Mouse (Mus musculus): ENCODE results near the gene Praf2. TPM values are rescaled to one million over a fixed set of nuclear protein-coding genes. Genes with fewer than 3 reads are reported as not detected.
"Not testable (repeated sequence)": the region's sequence is repeated elsewhere in the genome, so short reads cannot be mapped to it uniquely, and the experiment has no call there.

Gene Praf2
- polyA plus RNA-seq, 1 experiment from 2014 or later: 2.1 TPM

GRCm38 (mm10) chrX:7716058-7716457 lies 12.2 kb upstream of the Praf2 start:
- DNase-seq; H3K4me1 ChIP-seq (ENCODE audit: insufficient read depth); H3K4me2 ChIP-seq (ENCODE audit: low read depth, low read length); H3K36me3 ChIP-seq (replicated peaks; ENCODE audit: insufficient read depth, low read length); H3K9ac ChIP-seq (replicated peaks); H3K27me3 ChIP-seq (ENCODE audit: insufficient read depth, low read length); H3K27ac ChIP-seq (ENCODE audit: low read depth); H3K9me3 ChIP-seq (ENCODE audit: low read length); ATAC-seq; H3K4me3 ChIP-seq (ENCODE audit: low read depth, low read length): not testable (repeated sequence)
- WGBS (ENCODE audit: insufficient replicate concordance): 42% methylated on average over 1 of the region's 1 CpGs
- peak; percentile 30; the same call in 1 of the 2 replicates for TF ChIP-seq CTCF (IDR thresholded peaks at IDR 0.05; ENCODE audit: low read depth)

GRCm38 (mm10) chrX:7721514-7722281 lies 6.5 kb upstream of the Praf2 start, which contains the start of gene Gm45208:
TSS of gene Gm45208 (plus strand) at chrX:7722245.
- Histone ChIP-seq H3K27me3 (ENCODE audit: insufficient read depth, low read length) (no peaks in the 10 kb centered on the region), H3K4me2 (ENCODE audit: low read depth, low read length) (peak within 1 kb of the TSS; percentile 74), H3K27ac (ENCODE audit: low read depth) (peak within 1 kb of the TSS; percentile 95), H3K4me1 (ENCODE audit: insufficient read depth) (no peaks in the 10 kb centered on the region), H3K9ac (replicated peaks) (peak within 1 kb of the TSS; percentile 77), H3K9me3 (ENCODE audit: low read length) (no peaks in the 10 kb centered on the region), H3K4me3 (ENCODE audit: low read depth, low read length) (peak within 1 kb of the TSS; percentile 73), H3K36me3 (replicated peaks; ENCODE audit: insufficient read depth, low read length) (peaks cover 9% of the 10 kb centered on the region; the same call in 1 of the 2 replicates)
- TF ChIP-seq CTCF (IDR thresholded peaks at IDR 0.05; ENCODE audit: low read depth): no peak
- TF ChIP-seq EP300 (IDR thresholded peaks at IDR 0.05; ENCODE audit: low read depth): peak; percentile 68; the same call in 1 of the 2 replicates
- DNase-seq (peak; percentile 75), ATAC-seq (peak; percentile 95)
- WGBS (ENCODE audit: insufficient replicate concordance): 17% methylated on average over 22 of the region's 22 CpGs

GRCm38 (mm10) chrX:7722282-7722611 lies 6.0 kb upstream of the Praf2 start:
- DNase-seq: no peak
- H3K27ac ChIP-seq (ENCODE audit: low read depth): peak overlapping the region; percentile 95
- peaks cover 11% of the 10 kb centered on the region; the same call in 1 of the 2 replicates for H3K36me3 ChIP-seq (replicated peaks; ENCODE audit: insufficient read depth, low read length)
- TF ChIP-seq CTCF (IDR thresholded peaks at IDR 0.05; ENCODE audit: low read depth) (no peak), EP300 (IDR thresholded peaks at IDR 0.05; ENCODE audit: low read depth) (0 out of 2 replicates have a peak, but pooled peaks have one; percentile 13)
- H3K9me3 ChIP-seq (ENCODE audit: low read length): no peaks in the 10 kb centered on the region
- no peak for ATAC-seq
- WGBS (ENCODE audit: insufficient replicate concordance): 18% methylated on average over 11 of the region's 11 CpGs
- no peaks in the 10 kb centered on the region for H3K27me3 ChIP-seq (ENCODE audit: insufficient read depth, low read length)
- H3K9ac ChIP-seq (replicated peaks): peak overlapping the region; percentile 77
- peak overlapping the region; percentile 73 for H3K4me3 ChIP-seq (ENCODE audit: low read depth, low read length)
- peak overlapping the region; percentile 74 for H3K4me2 ChIP-seq (ENCODE audit: low read depth, low read length)
- H3K4me1 ChIP-seq (ENCODE audit: insufficient read depth): no peaks in the 10 kb centered on the region

- 19% methylated on average over 4 of the region's 4 CpGs for WGBS (ENCODE audit: insufficient replicate concordance)
- Histone ChIP-seq H3K27ac (ENCODE audit: low read depth) (peak overlapping the region; percentile 95), H3K9ac (replicated peaks) (peak overlapping the region; percentile 77)
Measured at GRCm38 (mm10) chrX:7722691-7723090, 5.5 kb upstream of the Praf2 start.

GRCm38 (mm10) chrX:7724135-7724534 lies 4.1 kb upstream of the Praf2 start:
- Histone ChIP-seq H3K27ac (ENCODE audit: low read depth) (no peak overlapping the region), H3K4me1 (ENCODE audit: insufficient read depth) (no peaks in the 10 kb centered on the region), H3K27me3 (ENCODE audit: insufficient read depth, low read length) (no peaks in the 10 kb centered on the region), H3K36me3 (replicated peaks; ENCODE audit: insufficient read depth, low read length) (peaks cover 14% of the 10 kb centered on the region; the same call in 1 of the 2 replicates), H3K4me2 (ENCODE audit: low read depth, low read length) (no peak overlapping the region), H3K9me3 (ENCODE audit: low read length) (no peaks in the 10 kb centered on the region), H3K4me3 (ENCODE audit: low read depth, low read length) (no peak overlapping the region), H3K9ac (replicated peaks) (no peak overlapping the region)
- TF ChIP-seq CTCF (IDR thresholded peaks at IDR 0.05; ENCODE audit: low read depth): no peak
- TF ChIP-seq EP300 (IDR thresholded peaks at IDR 0.05; ENCODE audit: low read depth): no peak
- ATAC-seq: no peak
- DNase-seq: no peak
- WGBS (ENCODE audit: insufficient replicate concordance): 84% methylated on average over 7 of the region's 7 CpGs

More at GRCm38 (mm10) chrX:7722691-7723090, 5.5 kb upstream of the Praf2 start:
- Histone ChIP-seq H3K4me3 (ENCODE audit: low read depth, low read length) (peak overlapping the region; percentile 73), H3K27me3 (ENCODE audit: insufficient read depth, low read length) (no peaks in the 10 kb centered on the region), H3K9me3 (ENCODE audit: low read length) (no peaks in the 10 kb centered on the region), H3K4me2 (ENCODE audit: low read depth, low read length) (peak overlapping the region; percentile 74), H3K36me3 (replicated peaks; ENCODE audit: insufficient read depth, low read length) (peaks cover 14% of the 10 kb centered on the region; the same call in 1 of the 2 replicates), H3K4me1 (ENCODE audit: insufficient read depth) (no peaks in the 10 kb centered on the region)
- TF ChIP-seq CTCF (IDR thresholded peaks at IDR 0.05; ENCODE audit: low read depth) (no peak), EP300 (IDR thresholded peaks at IDR 0.05; ENCODE audit: low read depth) (no peak)
- DNase-seq (no peak), ATAC-seq (no peak; the same call in 1 of the 2 replicates)

GRCm38 (mm10) chrX:7725841-7726240 lies 2.4 kb upstream of the Praf2 start:
- Histone ChIP-seq H3K36me3 (replicated peaks; ENCODE audit: insufficient read depth, low read length) (peaks cover 14% of the 10 kb centered on the region; the same call in 1 of the 2 replicates), H3K4me1 (ENCODE audit: insufficient read depth) (no peaks in the 10 kb centered on the region), H3K9me3 (ENCODE audit: low read length) (no peaks in the 10 kb centered on the region), H3K4me2 (ENCODE audit: low read depth, low read length) (no peak overlapping the region), H3K27ac (ENCODE audit: low read depth) (no peak overlapping the region), H3K27me3 (ENCODE audit: insufficient read depth, low read length) (no peaks in the 10 kb centered on the region), H3K4me3 (ENCODE audit: low read depth, low read length) (no peak overlapping the region), H3K9ac (replicated peaks) (no peak overlapping the region)
- WGBS (ENCODE audit: insufficient replicate concordance): 84% methylated on average over 12 of the region's 12 CpGs
- no peak for TF ChIP-seq EP300 (IDR thresholded peaks at IDR 0.05; ENCODE audit: low read depth)
- TF ChIP-seq CTCF (IDR thresholded peaks at IDR 0.05; ENCODE audit: low read depth): no peak
- ATAC-seq (no peak), DNase-seq (no peak)

Data from liver, postnatal 0 days (tissue).